Mouse (Mus musculus) megakaryocyte, embryonic 14.5 days (primary cell): Measurements from ENCODE around the gene Nckap1l.

Experiments used
- FLI1 ChIP-seq: IDR thresholded peaks from 2 replicates; pipeline ENCODE4 v1.6.1; 2012; ENCODE audit warnings: low read length, inconsistent platforms, mixed read lengths
- GATA1 ChIP-seq: IDR thresholded peaks from 3 replicates; pipeline ENCODE4 v1.6.1; 2012; ENCODE audit warnings: mixed read lengths, low read length, inconsistent platforms, borderline replicate concordance

GRCm38 (mm10) chr15:103511652-103512051 is 58.1 kb downstream of the Nckap1l start:
- TF ChIP-seq FLI1 (no peak), GATA1 (no peak)
